Mouse (Mus musculus) cerebellum, adult 2 months (tissue): ENCODE results near the gene Naa11.

Experiments
- CTCF ChIP-seq: fragments of 200-500 bp; IDR thresholded peaks from 2 replicates; pipeline ENCODE4 v1.5.1; 2011; ENCODE audit warnings: low read depth, mild to moderate bottlenecking, control low read depth, low read length, moderate library complexity, borderline replicate concordance; ENCODE audit not compliant: insufficient read depth
- POLR2A ChIP-seq: fragments of 200-500 bp; IDR thresholded peaks from 2 replicates; pipeline ENCODE4 v1.6.1; 2011; ENCODE audit warnings: low read length, control low read depth, borderline replicate concordance; ENCODE audit not compliant: insufficient read depth

- TF ChIP-seq POLR2A: no peak
- no peak for TF ChIP-seq CTCF
Observed at GRCm38 (mm10) chr5:97415837-97416236, 23.7 kb upstream of the Naa11 start.
